Mouse (Mus musculus): ENCODE measurements around the gene H2-M10.1. TPM values are rescaled to one million over a fixed set of nuclear protein-coding genes. Genes with fewer than 3 reads are reported as not detected.
"Not testable (repeated sequence)": the region's sequence is repeated elsewhere in the genome, so short reads cannot be mapped to it uniquely, and the experiment has no call there.

H2-M10.1 gene
- polyA plus RNA-seq, 2 experiments: not detected

GRCm38 (mm10) chr17:36315689-36316253, 10.2 kb downstream of the H2-M10.1 start:
- H3K27ac ChIP-seq (replicated peaks; ENCODE audit: low read depth, low read length): no peak overlapping the region
- no peaks in the 10 kb centered on the region for H3K36me3 ChIP-seq (ENCODE audit: control insufficient read depth, insufficient read depth, low read length)
- peak overlapping the region; percentile 67 for H3K4me2 ChIP-seq (replicated peaks; ENCODE audit: low read depth, low read length, severe bottlenecking)
- H3K4me1 ChIP-seq (ENCODE audit: control insufficient read depth, insufficient read depth, low read length): peaks cover 3% of the 10 kb centered on the region; the same call in 1 of the 2 replicates
- peak overlapping the region; percentile 49 for H3K4me3 ChIP-seq (replicated peaks; ENCODE audit: low read length)
- no peak for TF ChIP-seq POLR2A (IDR thresholded peaks at IDR 0.05; ENCODE audit: borderline replicate concordance, extremely low read depth, insufficient read depth, insufficient read length)
- 18% methylated on average over 5 of the region's 5 CpGs for WGBS
- ATAC-seq (ENCODE audit: low FRiP score, low read depth) (no peak), DNase-seq (ENCODE audit: low spot score) (no peak)
- H3K27me3 ChIP-seq (ENCODE audit: control insufficient read depth, insufficient read depth, low read length): no peaks in the 10 kb centered on the region
- H3K9me3 ChIP-seq (ENCODE audit: control insufficient read depth, low read length): no peaks in the 10 kb centered on the region
- peak overlapping the region; percentile 52; the same call in 1 of the 2 replicates for H3K9ac ChIP-seq (ENCODE audit: low read depth, low read length, severe bottlenecking)

GRCm38 (mm10) chr17:36315041-36315688, 10.8 kb downstream of the H2-M10.1 start:
- H3K4me3 ChIP-seq (replicated peaks; ENCODE audit: low read length): peak overlapping the region; percentile 49
- 2% methylated on average over 19 of the region's 19 CpGs for WGBS
- H3K4me1 ChIP-seq (ENCODE audit: control insufficient read depth, insufficient read depth, low read length): peaks cover 3% of the 10 kb centered on the region; the same call in 1 of the 2 replicates
- ATAC-seq (ENCODE audit: low FRiP score, low read depth): peak; percentile 47; the same call in 1 of the 2 replicates
- H3K9ac ChIP-seq (ENCODE audit: low read depth, low read length, severe bottlenecking): peak overlapping the region; percentile 52
- H3K27ac ChIP-seq (replicated peaks; ENCODE audit: low read depth, low read length): no peak overlapping the region
- DNase-seq (ENCODE audit: low spot score): peak; percentile 9
- no peaks in the 10 kb centered on the region for H3K9me3 ChIP-seq (ENCODE audit: control insufficient read depth, low read length)
- H3K27me3 ChIP-seq (ENCODE audit: control insufficient read depth, insufficient read depth, low read length): no peaks in the 10 kb centered on the region
- no peak for TF ChIP-seq POLR2A (IDR thresholded peaks at IDR 0.05; ENCODE audit: borderline replicate concordance, extremely low read depth, insufficient read depth, insufficient read length)
- H3K36me3 ChIP-seq (ENCODE audit: control insufficient read depth, insufficient read depth, low read length): no peaks in the 10 kb centered on the region
- peak overlapping the region; percentile 67 for H3K4me2 ChIP-seq (replicated peaks; ENCODE audit: low read depth, low read length, severe bottlenecking)

GRCm38 (mm10) chr17:36314511-36314910, 11.4 kb downstream of the H2-M10.1 start:
- Histone ChIP-seq H3K9me3 (ENCODE audit: control insufficient read depth, low read length) (no peaks in the 10 kb centered on the region), H3K36me3 (ENCODE audit: control insufficient read depth, insufficient read depth, low read length) (no peaks in the 10 kb centered on the region), H3K4me2 (replicated peaks; ENCODE audit: low read depth, low read length, severe bottlenecking) (peak overlapping the region; percentile 67), H3K4me1 (ENCODE audit: control insufficient read depth, insufficient read depth, low read length) (peaks cover 3% of the 10 kb centered on the region; the same call in 1 of the 2 replicates), H3K9ac (ENCODE audit: low read depth, low read length, severe bottlenecking) (peak overlapping the region; percentile 52; the same call in 1 of the 2 replicates), H3K4me3 (replicated peaks; ENCODE audit: low read length) (peak overlapping the region; percentile 49), H3K27me3 (ENCODE audit: control insufficient read depth, insufficient read depth, low read length) (no peaks in the 10 kb centered on the region), H3K27ac (replicated peaks; ENCODE audit: low read depth, low read length) (no peak overlapping the region)
- 5% methylated on average over 9 of the region's 9 CpGs for WGBS
- DNase-seq (ENCODE audit: low spot score) (peak; percentile 17), ATAC-seq (ENCODE audit: low FRiP score, low read depth) (no peak)
- no peak for TF ChIP-seq POLR2A (IDR thresholded peaks at IDR 0.05; ENCODE audit: borderline replicate concordance, extremely low read depth, insufficient read depth, insufficient read length)

DNA sequence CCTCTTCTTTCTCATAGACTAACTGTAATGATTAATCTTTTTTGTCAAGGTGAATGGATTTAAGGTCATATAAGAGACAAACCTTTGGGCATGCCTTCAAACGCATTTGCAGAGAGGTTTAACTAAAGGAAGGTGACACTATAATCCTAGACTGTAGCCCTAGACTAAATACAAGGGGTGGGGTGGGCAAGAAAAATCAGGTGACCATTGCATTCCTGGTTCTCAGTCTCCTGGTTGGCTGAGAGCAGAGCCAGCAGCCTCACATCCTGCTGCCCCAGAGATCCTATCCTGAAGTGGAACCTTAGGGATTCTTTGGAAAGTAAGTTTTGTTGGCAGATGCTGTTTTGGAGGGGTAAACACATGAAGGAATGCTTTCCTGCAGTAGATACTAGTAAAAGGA, 16.7 kb downstream of the H2-M10.1 start:
- Histone ChIP-seq H3K9me3 (ENCODE audit: control insufficient read depth, low read length) (no peaks in the 10 kb centered on the region), H3K4me1 (ENCODE audit: control insufficient read depth, insufficient read depth, low read length) (no peaks in the 10 kb centered on the region), H3K9ac (ENCODE audit: low read depth, low read length, severe bottlenecking) (no peak overlapping the region), H3K27ac (replicated peaks; ENCODE audit: low read depth, low read length) (no peak overlapping the region), H3K36me3 (ENCODE audit: control insufficient read depth, insufficient read depth, low read length) (no peaks in the 10 kb centered on the region), H3K4me3 (replicated peaks; ENCODE audit: low read length) (no peak overlapping the region), H3K27me3 (ENCODE audit: control insufficient read depth, insufficient read depth, low read length) (no peaks in the 10 kb centered on the region), H3K4me2 (replicated peaks; ENCODE audit: low read depth, low read length, severe bottlenecking) (no peak overlapping the region)
- WGBS: 21% methylated on average over 1 of the region's 1 CpGs
- no peak for TF ChIP-seq POLR2A (IDR thresholded peaks at IDR 0.05; ENCODE audit: borderline replicate concordance, extremely low read depth, insufficient read depth, insufficient read length)
- no peak for DNase-seq (ENCODE audit: low spot score)
- ATAC-seq (ENCODE audit: low FRiP score, low read depth): no peak

DNA sequence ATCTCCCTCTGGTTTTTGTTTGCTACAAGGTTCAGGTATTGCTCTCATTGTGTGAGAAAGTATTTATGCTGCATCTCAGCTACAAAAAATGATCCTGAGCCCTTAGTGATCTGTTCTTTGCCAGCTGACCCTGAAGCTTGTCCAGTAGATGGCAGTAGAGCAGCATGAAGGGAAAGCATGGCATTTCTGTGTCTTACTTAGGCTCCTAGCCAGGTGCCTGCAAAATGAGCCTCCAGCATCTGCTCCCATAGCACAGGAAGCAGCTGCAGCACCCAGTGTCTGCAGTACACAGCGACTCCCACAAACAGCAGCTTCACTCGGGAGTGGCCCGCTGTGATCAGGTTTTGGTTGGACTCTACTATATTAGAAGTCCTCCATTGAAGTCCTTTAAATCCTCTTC, 17.1 kb downstream of the H2-M10.1 start:
- WGBS: 1% methylated on average over 3 of the region's 3 CpGs
- ATAC-seq (ENCODE audit: low FRiP score, low read depth): 0 out of 2 replicates have a peak, but pooled peaks have one; percentile 30

More for the DNA sequence above, 17.1 kb downstream of the H2-M10.1 start:
- not testable (repeated sequence) for H3K4me1 ChIP-seq (ENCODE audit: control insufficient read depth, insufficient read depth, low read length); H3K9me3 ChIP-seq (ENCODE audit: control insufficient read depth, low read length); H3K27me3 ChIP-seq (ENCODE audit: control insufficient read depth, insufficient read depth, low read length); H3K27ac ChIP-seq (replicated peaks; ENCODE audit: low read depth, low read length); H3K36me3 ChIP-seq (ENCODE audit: control insufficient read depth, insufficient read depth, low read length); H3K4me2 ChIP-seq (replicated peaks; ENCODE audit: low read depth, low read length, severe bottlenecking); H3K4me3 ChIP-seq (replicated peaks; ENCODE audit: low read length); H3K9ac ChIP-seq (ENCODE audit: low read depth, low read length, severe bottlenecking)
- peak; percentile 81 for DNase-seq (ENCODE audit: low spot score)
